Mouse (Mus musculus): Measurements from ENCODE around the gene Hspbp1.

The Hspbp1 gene

DNA sequence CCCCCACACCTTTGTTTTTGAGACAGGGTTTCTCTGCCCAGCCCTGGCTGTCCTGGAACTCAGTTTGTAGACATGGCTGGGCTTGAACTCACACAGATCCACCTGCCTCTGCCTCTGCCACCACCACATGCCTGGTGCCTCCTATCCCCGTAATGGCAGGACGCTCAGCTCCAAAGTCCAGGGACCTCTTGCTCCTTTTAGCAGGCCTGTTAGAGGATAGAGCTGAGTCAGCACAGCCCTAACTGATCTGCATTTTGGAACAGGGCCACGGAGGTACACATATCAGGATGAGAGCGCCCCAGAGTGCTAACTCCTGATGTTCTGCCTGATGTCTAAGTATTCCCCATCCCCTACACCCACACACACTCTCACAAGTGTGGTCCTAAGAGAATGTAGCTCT lies 53.8 kb downstream of the Hspbp1 start, which contains the start of gene Tmem86b:
TSS of gene Tmem86b (minus strand) at position 392 of the 400 bp plus-strand sequence.
- no peak for DNase-seq (ENCODE audit: low spot score in 2 of 2)

DNA sequence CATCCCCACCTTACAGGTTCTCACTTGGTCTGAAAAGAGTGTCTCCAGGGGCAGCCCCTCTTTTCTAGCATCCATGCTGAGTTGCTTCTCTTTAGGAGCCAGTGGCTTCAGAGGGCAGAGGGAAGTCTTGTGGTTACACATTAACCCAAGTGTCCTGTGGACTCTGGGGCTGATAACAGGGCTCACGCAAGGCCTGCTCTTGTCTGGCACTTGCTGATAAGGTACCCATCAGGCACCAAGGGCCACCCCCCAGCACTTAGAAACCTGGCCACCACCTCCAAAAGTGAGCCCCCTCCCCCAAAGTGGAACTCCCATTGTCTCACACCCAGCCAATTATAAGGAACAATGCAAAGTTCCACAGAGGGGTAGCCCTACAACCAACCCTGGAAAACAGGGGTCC lies 54.7 kb downstream of the Hspbp1 start:
- DNase-seq (ENCODE audit: low spot score in 2 of 2): no peak

DNA sequence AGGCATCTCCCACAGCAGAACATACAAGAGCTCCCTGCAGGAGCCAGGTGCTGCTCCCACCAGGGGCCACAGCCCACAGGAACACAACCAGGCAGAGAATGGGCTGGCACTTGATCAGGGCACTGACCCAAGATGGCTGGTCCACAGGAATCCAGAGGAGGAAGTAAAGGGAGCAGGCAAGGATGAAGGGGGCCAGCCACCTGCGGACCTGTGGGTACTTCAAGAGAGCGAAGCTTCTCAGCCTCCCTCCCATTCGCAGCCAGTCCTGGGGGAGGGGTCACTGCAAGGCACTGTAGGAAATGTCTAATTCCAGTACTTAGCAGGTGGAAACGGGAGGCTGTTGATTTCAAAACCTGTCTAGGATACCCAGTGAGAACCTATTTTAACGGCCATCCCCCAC lies 55.3 kb downstream of the Hspbp1 start:
- DNase-seq (ENCODE audit: low spot score in 2 of 2): no peak

DNA sequence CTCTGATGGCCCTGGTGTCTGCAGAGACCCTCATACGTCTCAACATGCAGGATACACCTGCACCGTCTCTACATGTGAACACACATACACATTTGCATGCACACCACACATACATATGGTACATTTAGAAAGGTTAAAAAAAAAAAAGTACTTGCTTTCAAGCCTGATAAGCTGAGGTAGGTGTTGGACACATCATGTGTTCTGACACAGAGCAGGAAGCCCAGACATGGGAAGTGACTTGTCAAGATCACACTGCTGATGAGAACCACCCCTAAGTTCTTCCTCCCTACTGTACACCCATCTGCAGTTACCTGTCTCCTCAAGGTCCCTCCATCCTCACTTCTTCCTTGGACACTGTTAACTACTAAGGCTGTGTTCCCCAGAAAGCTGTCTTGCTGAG lies 58.9 kb downstream of the Hspbp1 start:
- DNase-seq (ENCODE audit: low spot score in 2 of 2): no peak

DNA sequence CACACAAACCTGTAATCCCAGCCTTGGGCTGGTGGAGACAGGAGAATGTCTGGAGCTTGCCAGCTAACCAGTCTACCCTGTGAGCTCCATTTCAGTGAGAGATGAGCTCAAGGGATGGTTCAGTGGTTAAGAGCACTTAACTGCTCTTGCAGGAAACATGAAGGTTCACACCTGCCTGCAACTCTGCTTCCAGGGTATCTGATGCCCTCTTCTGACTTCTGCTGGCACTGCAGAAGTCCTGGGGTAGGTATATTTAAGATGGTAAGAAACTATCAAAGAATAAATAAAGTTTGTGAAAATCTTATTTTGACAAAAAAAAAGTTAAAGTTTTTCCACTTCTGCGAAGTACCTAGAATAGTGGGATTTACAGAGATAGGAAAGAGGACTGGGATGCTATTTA lies 60.5 kb downstream of the Hspbp1 start:
- no peak for DNase-seq (ENCODE audit: low spot score in 2 of 2)

DNA sequence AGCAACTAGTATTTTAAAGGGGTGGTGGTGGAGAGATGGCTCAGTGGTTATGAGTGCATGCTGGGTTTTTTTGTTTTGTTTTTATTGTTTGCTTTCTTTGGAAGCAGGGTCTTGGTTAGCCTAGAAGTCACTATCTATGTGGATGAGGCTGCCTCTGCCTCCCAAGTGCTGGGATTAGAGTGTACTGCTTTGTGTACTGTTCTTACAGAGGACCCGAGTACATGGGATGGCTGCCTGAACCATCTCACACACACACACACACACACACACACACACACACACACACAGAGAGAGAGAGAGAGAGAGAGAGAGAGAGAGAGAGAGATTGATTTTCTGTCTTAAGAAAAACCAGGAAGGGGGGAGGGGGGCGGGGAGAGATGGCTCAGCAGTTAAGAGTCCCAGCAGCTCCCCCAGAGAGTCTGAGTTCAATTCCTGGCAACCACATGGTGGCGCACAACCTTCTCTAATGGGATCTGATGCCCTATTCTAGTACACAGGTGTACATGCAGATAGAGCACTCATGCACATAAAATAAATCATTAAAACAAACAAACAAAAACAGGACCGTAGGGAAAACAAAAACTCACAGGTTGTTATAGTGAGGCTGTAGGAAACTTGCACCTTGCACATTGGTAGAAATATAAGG lies 61.2 kb downstream of the Hspbp1 start:
- no peak for DNase-seq (ENCODE audit: low spot score in 2 of 2)

DNA sequence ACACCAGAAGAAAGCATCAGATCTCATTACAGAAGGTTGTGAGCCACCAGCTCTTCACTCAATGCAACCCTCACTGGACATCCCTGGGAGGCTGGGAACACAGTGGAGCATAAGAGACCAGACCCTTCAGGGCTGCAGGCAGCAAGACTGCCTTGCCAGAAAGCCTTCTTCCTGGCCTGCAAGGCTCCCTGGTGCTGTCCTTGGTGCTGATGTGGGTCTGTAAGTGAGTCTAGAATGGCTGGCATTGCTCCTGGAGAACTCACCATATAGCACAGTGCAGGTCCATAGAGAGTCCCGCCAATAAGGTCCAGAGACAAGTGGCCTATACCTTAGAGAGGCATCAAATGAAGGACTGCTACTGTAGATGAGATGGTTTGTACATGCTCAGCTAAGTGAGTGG lies 64.9 kb downstream of the Hspbp1 start:
- no peak for DNase-seq (ENCODE audit: low spot score in 2 of 2)

DNA sequence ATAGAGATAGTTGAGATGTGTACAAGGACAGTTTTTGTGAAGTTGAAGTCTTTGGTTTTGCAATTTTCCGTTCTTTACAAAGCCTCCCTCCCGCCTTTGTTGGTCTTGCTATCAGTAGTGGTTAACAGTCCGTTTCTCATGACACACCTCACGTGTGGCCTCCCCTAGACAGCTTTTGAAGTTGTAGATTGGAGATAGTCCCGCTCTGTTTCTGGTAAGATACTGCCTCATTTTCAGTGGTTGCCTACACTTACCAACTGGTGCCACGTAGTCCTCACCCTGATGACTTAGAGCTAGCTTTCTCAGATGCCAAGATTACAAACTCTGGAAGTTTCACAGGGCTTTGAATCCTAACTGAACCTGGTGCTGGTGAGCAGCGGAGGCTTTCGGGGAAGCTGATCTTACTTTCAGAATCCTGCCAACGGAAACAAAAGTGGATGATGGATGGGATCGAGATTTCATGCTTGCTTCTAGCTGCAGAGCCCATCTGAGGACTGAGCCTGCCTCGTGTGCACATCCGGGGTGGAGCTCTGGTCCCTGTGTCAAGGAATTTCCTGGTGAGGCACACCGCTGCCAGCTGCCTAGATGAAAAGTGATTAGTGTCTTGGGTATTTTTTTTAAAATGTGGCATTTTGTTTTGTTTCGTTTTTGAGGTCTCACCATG lies 71.0 kb downstream of the Hspbp1 start:
- DNase-seq (ENCODE audit: low spot score in 2 of 2): no peak

DNA sequence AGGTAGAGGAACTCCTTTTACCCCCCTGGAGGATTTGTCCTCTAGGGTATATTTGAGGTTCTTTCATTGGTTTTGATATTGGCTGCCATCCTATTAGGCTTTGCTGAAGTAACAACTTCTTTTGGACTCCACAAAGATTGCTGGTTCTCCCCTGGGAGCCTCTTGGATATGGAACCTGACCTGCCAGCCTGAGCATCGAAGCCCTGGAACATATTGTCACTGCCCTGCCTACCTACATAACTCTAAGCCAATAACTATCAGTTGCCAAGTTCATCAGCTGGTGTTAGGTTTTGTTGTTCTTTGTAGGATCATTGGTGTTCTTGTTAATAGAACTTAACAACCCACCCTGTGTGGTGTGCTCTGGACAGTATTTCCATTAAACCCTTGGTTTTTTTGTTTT lies 71.9 kb downstream of the Hspbp1 start:
- DNase-seq (ENCODE audit: low spot score in 2 of 2): no peak

DNA sequence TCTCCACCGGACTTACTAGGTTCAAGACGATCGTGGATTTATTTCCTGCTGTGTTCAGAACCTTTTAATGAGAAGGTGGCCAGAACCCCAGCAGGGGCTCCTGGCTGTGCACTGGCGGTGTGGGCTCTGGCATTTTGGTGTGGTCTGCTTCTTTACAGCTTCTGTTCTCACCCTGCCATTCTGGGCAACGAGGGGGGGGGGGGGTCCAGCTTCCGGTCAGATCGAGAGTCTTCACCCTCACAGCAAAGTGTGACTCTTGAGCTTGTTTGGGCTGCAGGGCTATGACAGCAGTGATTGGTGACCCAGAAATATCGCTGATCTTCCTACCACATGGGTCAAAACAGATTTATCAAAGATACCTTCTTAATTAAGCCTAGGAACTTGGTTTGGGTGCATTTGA lies 72.5 kb downstream of the Hspbp1 start:
- DNase-seq (ENCODE audit: low spot score in 2 of 2): no peak

DNA sequence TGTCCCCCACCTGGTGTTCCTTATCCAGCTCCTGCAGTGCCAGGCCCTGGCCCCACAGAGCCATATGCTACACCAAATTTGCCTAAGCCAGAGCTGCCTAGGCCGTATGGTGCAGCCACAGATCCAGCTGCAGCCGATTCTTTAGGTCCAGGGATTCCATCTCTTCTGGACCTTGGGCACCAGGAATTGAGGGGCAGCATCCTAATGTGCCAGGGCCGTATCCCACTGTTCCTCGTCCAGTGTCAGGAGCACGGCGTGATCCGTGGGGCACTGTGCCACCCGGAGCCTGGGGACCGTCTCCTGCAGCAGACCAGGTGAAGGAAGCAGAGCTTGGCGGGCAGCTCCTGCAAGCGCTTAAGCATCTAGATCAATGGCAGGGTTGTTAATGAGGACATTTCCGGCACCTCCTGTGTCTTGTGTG lies 72.9 kb downstream of the Hspbp1 start:
- DNase-seq (ENCODE audit: low spot score in 2 of 2): no peak

DNA sequence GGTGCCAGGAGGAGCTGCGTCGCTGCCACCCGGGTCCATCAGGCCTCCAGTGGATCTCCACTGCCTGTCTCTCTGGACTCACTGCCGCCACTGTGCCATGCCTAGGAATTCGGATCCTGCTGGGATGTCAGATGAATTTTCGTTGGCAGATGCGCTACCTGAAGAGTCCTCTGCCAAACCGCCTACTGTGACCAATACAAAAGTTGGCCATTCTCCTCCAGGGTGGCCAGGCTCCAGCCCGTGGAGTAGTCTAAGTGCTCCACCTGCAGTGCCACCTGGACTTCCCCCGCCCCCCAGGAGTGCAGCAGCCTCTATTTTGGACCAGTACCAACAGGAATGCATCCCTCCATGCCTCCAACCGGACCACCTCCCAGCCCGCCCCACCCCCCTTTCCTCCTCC lies 73.4 kb downstream of the Hspbp1 start:
- DNase-seq (ENCODE audit: low spot score in 2 of 2): no peak

All from cerebellum, postnatal 4 days (tissue).